Mouse (Mus musculus) heart, embryonic 14.5 days (tissue): ENCODE data around the gene Kcnc4. TPM values are rescaled to one million over a fixed set of nuclear protein-coding genes. Genes with fewer than 3 reads are reported as not detected.

Source experiments
- ATAC-seq: fragments of 200-750 bp; cut with Nextera tagmentation; 2 replicates; pipeline ENCODE4 v1.8.0; 2017; ENCODE audit warnings: low read depth, moderate TSS enrichment; ENCODE audit not compliant: insufficient number of reproducible peaks, insufficient read depth, low FRiP score
- H3K27ac ChIP-seq, 2 experiments: fragments of 200-500 bp in 1 of 2; fragments of 300-500 bp in 1 of 2; sonication (generic) in 1 of 2; replicated peaks in 1 of 2; 2 replicates each; pipeline ENCODE4 v1.5.1; 2012 to 2014; ENCODE audit warnings: low read depth in 2 of 2, low read length in 2 of 2, control low read depth in 1 of 2, mild to moderate bottlenecking in 1 of 2, mixed read lengths in 1 of 2; ENCODE audit not compliant: control insufficient read depth in 1 of 2, insufficient read depth in 1 of 2
- H3K27me3 ChIP-seq: fragments of 300-500 bp; sonication (generic); 2 replicates; pipeline ENCODE4 v1.6.1; 2014; ENCODE audit warnings: mild to moderate bottlenecking, low read length, control low read depth; ENCODE audit not compliant: control insufficient read depth, insufficient read depth
- H3K36me3 ChIP-seq: fragments of 300-500 bp; sonication (generic); 2 replicates; pipeline ENCODE4 v1.6.1; 2014; ENCODE audit warnings: mild to moderate bottlenecking, control low read depth, low read length, mixed read lengths; ENCODE audit not compliant: control insufficient read depth, insufficient read depth
- H3K4me1 ChIP-seq, 2 experiments: fragments of 200-500 bp in 1 of 2; fragments of 300-500 bp in 1 of 2; sonication (generic) in 1 of 2; 2 replicates each; pipeline ENCODE4 v1.6.1; 2012 to 2014; ENCODE audit warnings: low read length in 2 of 2, control low read depth in 1 of 2, mixed read lengths in 1 of 2; ENCODE audit not compliant: control insufficient read depth in 2 of 2, insufficient read depth in 2 of 2
- H3K4me2 ChIP-seq: fragments of 300-500 bp; sonication (generic); 2 replicates; pipeline ENCODE4 v1.6.1; 2014; ENCODE audit warnings: mild to moderate bottlenecking, low read length
- H3K4me3 ChIP-seq, 2 experiments: fragments of 200-500 bp in 1 of 2; fragments of 300-500 bp in 1 of 2; sonication (generic) in 1 of 2; 2 replicates each; pipeline ENCODE4 v1.5.1; 2012 to 2014; ENCODE audit warnings: low read length in 2 of 2, mild to moderate bottlenecking in 2 of 2, control low read depth in 1 of 2, low read depth in 1 of 2, moderate library complexity in 1 of 2; ENCODE audit not compliant: control insufficient read depth in 1 of 2, insufficient read depth in 1 of 2
- H3K9ac ChIP-seq: fragments of 300-500 bp; sonication (generic); 2 replicates; pipeline ENCODE4 v1.6.1; 2014; ENCODE audit warnings: mild to moderate bottlenecking, low read length
- H3K9me3 ChIP-seq: fragments of 300-500 bp; sonication (generic); 2 replicates; pipeline ENCODE4 v1.6.1; 2016; ENCODE audit warnings: low read length, control low read depth; ENCODE audit not compliant: control insufficient read depth
- WGBS: fragments of 180-500 bp; shearing (Covaris S2); extraction: QIAGEN DNeasy Blood & Tissue Kit; methylation state at CpG from one replicate; pipeline ENCODE4 v1.1.7; 2014; 5-methylcytosine and 5-hydroxymethylcytosine counted together
- polyA plus RNA-seq: library from polyadenylated mRNA; unstranded; fragments of >200 nt; fragmentation: Nextera tagmentation; extraction: Ambion mirVana; gene quantifications from 2 replicates; pipeline ENCODE4 v1.2.1, GENCODE M21; 2014

Gene Kcnc4
- polyA plus RNA-seq, 1 experiment from 2014 or later = 0.12 TPM

GRCm38 (mm10) chr3:107416541-107417286, 42.6 kb downstream of the Kcnc4 start:
- 81% methylated on average over 9 of the region's 9 CpGs for WGBS
- H3K27ac ChIP-seq = no peak overlapping the region
- no peaks in the 10 kb centered on the region for H3K36me3 ChIP-seq
- no peak for ATAC-seq
- no peak overlapping the region for H3K4me3 ChIP-seq
- H3K4me2 ChIP-seq = no peak overlapping the region
- H3K9me3 ChIP-seq = no peaks in the 10 kb centered on the region
- H3K9ac ChIP-seq = no peak overlapping the region
- H3K4me1 ChIP-seq = peaks cover under 1 to 4% of the 10 kb centered on the region in 2 experiments
- no peaks in the 10 kb centered on the region for H3K27me3 ChIP-seq

- H3K4me3 ChIP-seq = no peak overlapping the region
- no peaks in the 10 kb centered on the region for H3K9me3 ChIP-seq
- H3K4me1 ChIP-seq = peaks cover 6 to 9% of the 10 kb centered on the region in 2 experiments
- ATAC-seq = no peak
- H3K27me3 ChIP-seq = no peaks in the 10 kb centered on the region
- no peak overlapping the region for H3K4me2 ChIP-seq
- no peak overlapping the region for H3K27ac ChIP-seq
- no peaks in the 10 kb centered on the region for H3K36me3 ChIP-seq
- 48% methylated on average over 2 of the region's 2 CpGs for WGBS
- no peak overlapping the region for H3K9ac ChIP-seq
These were observed 46.3 kb downstream of the Kcnc4 start for GRCm38 (mm10) chr3:107413093-107413492.

GRCm38 (mm10) chr3:107412509-107412908, 46.8 kb downstream of the Kcnc4 start:
- no peaks in the 10 kb centered on the region for H3K36me3 ChIP-seq
- 86% methylated on average over 8 of the region's 8 CpGs for WGBS
- H3K9me3 ChIP-seq = no peaks in the 10 kb centered on the region
- no peak overlapping the region for H3K9ac ChIP-seq
- peaks cover 6 to 9% of the 10 kb centered on the region in 2 experiments for H3K4me1 ChIP-seq
- H3K4me3 ChIP-seq = no peak overlapping the region
- no peak for ATAC-seq
- no peak overlapping the region for H3K4me2 ChIP-seq
- no peak overlapping the region for H3K27ac ChIP-seq
- H3K27me3 ChIP-seq = no peaks in the 10 kb centered on the region

GRCm38 (mm10) chr3:107411669-107412068, 47.7 kb downstream of the Kcnc4 start:
- H3K4me2 ChIP-seq = peak overlapping the region; percentile 2; the same call in 1 of the 2 replicates
- H3K27ac ChIP-seq = no peak overlapping the region
- 26% methylated on average over 4 of the region's 4 CpGs for WGBS
- H3K27me3 ChIP-seq = no peaks in the 10 kb centered on the region
- H3K36me3 ChIP-seq = no peaks in the 10 kb centered on the region
- no peak overlapping the region for H3K4me3 ChIP-seq
- H3K9me3 ChIP-seq = no peaks in the 10 kb centered on the region
- peaks cover 6 to 9% of the 10 kb centered on the region in 2 experiments for H3K4me1 ChIP-seq
- no peak for ATAC-seq
- H3K9ac ChIP-seq = no peak overlapping the region

- Histone ChIP-seq H3K9ac (no peak overlapping the region), H3K9me3 (no peaks in the 10 kb centered on the region), H3K4me2 (no peak overlapping the region), H3K4me3 (no peak overlapping the region), H3K27me3 (no peaks in the 10 kb centered on the region), H3K36me3 (no peaks in the 10 kb centered on the region), H3K4me1 (no peaks in the 10 kb centered on the region), H3K27ac (no peak overlapping the region)
- ATAC-seq = no peak
- whole genome bisulfite sequencing = 87% methylated on average over 7 of the region's 7 CpGs
These were observed 58.0 kb downstream of the Kcnc4 start for GRCm38 (mm10) chr3:107401401-107401800.

- Histone ChIP-seq H3K27ac (no peak overlapping the region), H3K9me3 (no peaks in the 10 kb centered on the region), H3K27me3 (no peaks in the 10 kb centered on the region), H3K9ac (no peak overlapping the region), H3K36me3 (no peaks in the 10 kb centered on the region), H3K4me2 (no peak overlapping the region), H3K4me1 (no peaks in the 10 kb centered on the region), H3K4me3 (no peak overlapping the region)
- 71% methylated on average over 5 of the region's 5 CpGs for WGBS
- ATAC-seq = no peak
These were observed 59.2 kb downstream of the Kcnc4 start for GRCm38 (mm10) chr3:107399991-107400640.

GRCm38 (mm10) chr3:107391198-107391597, 68.2 kb downstream of the Kcnc4 start:
- H3K27me3 ChIP-seq = no peaks in the 10 kb centered on the region
- H3K36me3 ChIP-seq = no peaks in the 10 kb centered on the region
- H3K4me2 ChIP-seq = no peak overlapping the region
- WGBS = 58% methylated on average over 4 of the region's 4 CpGs
- ATAC-seq = no peak
- H3K4me3 ChIP-seq = no peak overlapping the region
- H3K9me3 ChIP-seq = no peaks in the 10 kb centered on the region
- H3K27ac ChIP-seq = no peak overlapping the region
- H3K4me1 ChIP-seq = no peaks in the 10 kb centered on the region
- H3K9ac ChIP-seq = no peak overlapping the region
